Mouse (Mus musculus): ENCODE data around the gene Tmem263.

Gene Tmem263

GRCm38 (mm10) chr10:85102247-85103084 is at the start of gene Tmem263, which contains the start of gene Fhl4:
TSS of gene Tmem263 (plus strand) at chr10:85102627.
TSS of gene Fhl4 (minus strand) at chr10:85102495.
- peak; percentile 96 for DNase-seq (ENCODE audit: low spot score)

DNA sequence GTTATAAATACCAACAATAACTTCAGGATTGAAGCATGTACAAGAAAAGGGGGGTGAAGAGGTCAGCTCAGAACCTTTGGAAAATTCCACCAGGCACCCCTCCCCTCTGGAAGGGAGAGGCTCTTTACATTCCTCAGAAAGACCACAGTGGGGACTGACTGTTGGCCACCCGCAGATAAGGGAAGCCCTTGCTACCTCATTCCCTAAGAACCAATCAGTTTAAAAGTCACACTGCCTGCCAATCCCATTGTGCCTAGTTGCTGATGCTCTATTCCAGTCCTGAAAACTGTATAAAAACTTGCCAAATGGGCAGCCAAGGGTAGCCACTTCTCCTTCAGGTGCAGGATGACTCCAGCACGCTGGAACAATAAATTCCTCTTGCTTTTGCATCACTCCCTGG is 47.6 kb upstream of the Tmem263 start:
- DNase-seq (ENCODE audit: low spot score) = no peak

- DNase-seq (ENCODE audit: low spot score) = no peak
These were observed 30.7 kb upstream of the Tmem263 start for GRCm38 (mm10) chr10:85071605-85072152.

DNA sequence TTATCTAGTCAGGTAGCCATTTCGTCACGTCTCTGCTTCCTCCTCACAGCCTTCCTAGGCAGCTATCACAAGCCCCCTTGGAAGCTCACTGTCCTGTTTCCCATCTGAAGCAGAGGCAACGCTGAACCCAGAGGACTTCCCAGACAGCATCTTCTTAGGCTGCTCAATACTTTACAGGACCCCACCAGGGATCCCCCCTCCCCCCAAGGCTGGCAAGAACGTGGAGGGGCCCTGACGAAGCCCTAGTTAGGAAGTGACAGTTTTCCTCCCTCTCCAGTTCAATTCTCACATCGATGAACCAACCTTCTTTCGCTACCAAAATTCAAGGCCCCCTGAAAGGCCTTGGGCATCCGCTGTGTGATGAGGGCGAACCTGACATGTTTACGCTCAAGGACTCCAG is 586 bp upstream of the Tmem263 start:
- DNase-seq (ENCODE audit: low spot score) = peak; percentile 45

DNA sequence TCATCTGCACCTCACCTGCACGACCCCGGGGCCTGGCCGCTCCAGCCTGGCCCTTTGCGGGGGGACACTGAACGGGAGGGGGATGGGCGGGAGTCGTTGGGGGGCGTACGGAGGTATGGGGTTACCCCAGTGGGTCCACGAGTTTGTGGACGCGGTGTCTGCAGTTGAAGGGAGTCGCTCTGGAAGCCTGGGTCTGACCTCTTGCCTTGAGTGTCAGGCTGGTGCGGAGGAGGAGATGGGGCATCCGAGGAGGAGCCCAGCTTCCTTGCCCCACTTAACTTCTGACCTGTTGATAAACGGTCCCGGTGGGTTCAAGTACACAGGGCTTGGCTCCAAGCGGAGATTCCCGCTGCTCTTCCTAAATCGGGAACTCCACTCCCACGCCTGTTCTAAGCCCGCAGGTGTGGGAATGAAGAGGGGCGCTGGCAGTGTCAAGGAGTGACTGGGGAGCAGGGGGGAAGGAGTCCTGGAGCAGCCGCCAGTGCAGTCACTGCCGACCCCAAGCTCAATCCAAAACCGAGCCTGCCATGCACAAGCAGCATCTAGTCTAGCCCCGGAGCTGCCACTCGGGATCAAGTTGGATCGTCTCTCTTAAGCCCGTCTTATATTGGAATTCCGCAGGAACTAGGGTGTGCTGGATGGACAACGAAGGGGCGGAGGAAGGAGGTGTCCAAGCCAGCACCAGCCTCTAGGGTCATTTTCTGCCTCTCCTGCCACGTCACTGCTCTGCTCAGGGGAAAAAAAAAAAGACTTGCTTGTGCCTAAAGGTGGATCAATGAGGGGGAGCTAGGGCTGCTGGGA is 858 bp downstream of the Tmem263 start:
- DNase-seq (ENCODE audit: low spot score) = peak; percentile 71

GRCm38 (mm10) chr10:85114409-85114808 is 12.0 kb downstream of the Tmem263 start:
- no peak for DNase-seq (ENCODE audit: low spot score)

DNA sequence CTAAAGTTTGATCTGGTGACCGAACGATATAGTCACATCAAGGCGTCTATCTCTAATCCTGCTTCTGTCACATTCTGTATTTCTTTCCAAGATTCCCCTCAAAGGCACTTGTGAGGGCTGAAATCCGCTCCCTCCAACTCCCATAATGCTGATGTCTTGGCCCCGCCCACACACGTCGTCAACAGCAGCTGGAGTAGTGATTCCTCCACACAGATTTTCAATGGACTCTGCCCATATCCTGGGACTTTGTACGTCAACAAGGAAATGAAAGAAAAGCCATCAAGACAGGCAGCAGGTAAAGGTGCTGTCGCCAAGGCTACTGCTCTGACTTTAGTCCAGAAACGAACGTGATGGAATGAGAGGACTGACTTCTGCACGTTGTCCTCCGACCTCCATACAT is 22.8 kb downstream of the Tmem263 start:
- no peak for DNase-seq (ENCODE audit: low spot score)

DNA sequence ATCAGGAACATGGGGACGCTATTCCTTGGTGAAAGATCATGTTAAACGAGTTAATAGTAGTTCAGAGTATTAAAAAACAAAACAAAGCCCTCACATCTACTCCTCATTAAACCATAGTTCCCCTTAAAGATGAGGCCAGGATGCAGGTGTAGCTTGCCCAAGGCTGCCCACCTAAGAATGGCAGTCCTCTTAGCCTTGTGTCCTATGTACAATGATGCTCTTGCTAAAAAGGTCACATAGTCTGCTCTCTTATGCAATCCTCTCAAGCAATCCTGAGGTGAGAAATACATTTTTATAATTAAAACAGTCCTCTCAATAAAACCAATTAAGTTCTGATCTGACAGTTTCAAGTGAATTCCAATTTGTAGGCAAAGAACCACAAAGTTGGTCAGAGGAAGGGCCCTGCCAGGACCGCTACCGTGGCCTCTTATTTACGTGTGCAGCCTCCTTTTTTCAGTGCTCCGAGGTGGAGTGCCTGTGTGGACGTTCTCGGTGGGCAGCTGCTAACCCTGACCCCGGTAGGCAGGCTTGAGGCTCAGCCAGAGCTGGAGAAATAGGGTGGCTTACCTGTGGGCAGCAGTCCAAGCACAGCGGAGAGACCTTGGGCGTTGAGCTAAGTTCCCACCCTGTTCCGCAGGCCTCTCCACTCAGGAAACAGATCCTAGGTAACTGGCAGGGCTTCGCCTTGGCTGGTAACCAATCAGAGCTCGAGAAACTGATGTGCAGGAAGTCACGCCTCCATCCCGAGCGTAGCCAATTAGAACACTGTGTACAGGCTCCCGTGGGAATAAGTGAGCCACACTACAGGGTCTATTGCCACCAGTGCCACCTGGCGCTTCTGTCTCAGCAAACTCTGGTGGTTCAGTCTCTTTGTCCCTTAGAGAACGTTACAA is 25.2 kb downstream of the Tmem263 start, which contains the start of gene Mterf2:
TSS of gene Mterf2 (minus strand) at position 633 of the 893 bp plus-strand sequence.
- DNase-seq (ENCODE audit: low spot score) = peak; percentile 99

DNA sequence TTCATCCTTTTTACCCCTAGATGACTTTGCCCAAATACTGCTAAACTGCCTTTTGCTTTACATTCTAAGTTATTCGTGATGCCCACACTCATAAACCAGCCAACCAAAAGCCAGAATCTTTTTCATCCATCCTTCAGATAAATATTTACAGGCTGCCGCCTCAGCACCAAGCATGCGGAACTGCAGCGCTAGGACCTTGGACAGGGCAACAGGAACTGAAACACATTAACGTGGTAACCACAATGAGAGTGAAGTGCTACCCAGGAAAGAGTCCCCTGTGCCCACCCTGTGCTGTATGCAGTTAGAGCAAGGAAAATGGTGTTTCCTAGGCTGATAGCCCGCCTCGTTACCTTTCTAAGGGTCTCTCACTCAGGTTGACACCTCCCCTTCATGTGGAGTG is 26.0 kb downstream of the Tmem263 start:
- DNase-seq (ENCODE audit: low spot score) = no peak

DNA sequence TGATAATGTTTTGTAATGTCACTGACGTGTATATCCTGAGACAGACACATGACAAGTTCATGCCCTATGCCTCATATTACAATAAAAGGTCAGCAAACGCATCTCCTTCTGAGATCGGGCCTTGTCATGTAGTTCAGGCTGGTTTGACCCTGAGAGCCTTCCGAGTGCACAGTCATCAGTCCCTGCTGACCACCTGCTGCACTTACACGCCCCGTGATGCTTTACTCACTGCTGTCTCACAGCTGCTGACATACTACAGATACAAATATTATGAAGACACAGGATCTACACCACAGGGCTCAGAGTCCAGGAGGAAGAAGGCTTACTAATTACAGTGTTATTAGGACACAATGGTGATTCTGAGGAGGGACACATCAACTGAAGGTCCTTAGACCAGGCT is 34.1 kb downstream of the Tmem263 start:
- DNase-seq (ENCODE audit: low spot score) = no peak

- DNase-seq (ENCODE audit: low spot score) = no peak
These were observed 39.0 kb downstream of the Tmem263 start for GRCm38 (mm10) chr10:85141465-85141864.

DNA sequence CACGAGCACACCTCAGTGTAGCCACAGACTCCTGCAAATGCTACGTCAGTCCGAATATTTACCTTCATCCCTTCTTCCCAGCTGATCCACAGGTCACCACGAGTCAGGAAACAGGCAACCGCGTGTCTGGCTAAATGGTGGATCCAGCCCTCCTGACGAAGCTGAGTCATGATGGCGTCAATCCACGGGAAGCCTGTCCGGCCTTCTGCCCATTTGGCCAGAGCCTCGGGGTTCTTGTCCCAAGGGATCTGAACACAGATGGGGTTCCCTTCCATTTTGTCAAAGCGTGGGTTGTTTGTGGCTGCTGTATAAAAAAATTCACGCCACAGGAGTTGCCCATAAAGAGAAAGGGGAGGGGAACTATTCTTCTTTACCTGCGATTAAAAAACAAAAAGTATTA is 43.9 kb downstream of the Tmem263 start:
- DNase-seq (ENCODE audit: low spot score) = no peak

- DNase-seq (ENCODE audit: low spot score) = no peak
These were observed 46.8 kb downstream of the Tmem263 start for GRCm38 (mm10) chr10:85149226-85149625.

- peak; percentile 80 for DNase-seq (ENCODE audit: low spot score)
These were observed 51.8 kb downstream of the Tmem263 start for GRCm38 (mm10) chr10:85154195-85154594.

- no peak for DNase-seq (ENCODE audit: low spot score)
These were observed 55.0 kb downstream of the Tmem263 start for GRCm38 (mm10) chr10:85157451-85157850.

GRCm38 (mm10) chr10:85159989-85160619 is 57.7 kb downstream of the Tmem263 start:
- DNase-seq (ENCODE audit: low spot score) = no peak

DNA sequence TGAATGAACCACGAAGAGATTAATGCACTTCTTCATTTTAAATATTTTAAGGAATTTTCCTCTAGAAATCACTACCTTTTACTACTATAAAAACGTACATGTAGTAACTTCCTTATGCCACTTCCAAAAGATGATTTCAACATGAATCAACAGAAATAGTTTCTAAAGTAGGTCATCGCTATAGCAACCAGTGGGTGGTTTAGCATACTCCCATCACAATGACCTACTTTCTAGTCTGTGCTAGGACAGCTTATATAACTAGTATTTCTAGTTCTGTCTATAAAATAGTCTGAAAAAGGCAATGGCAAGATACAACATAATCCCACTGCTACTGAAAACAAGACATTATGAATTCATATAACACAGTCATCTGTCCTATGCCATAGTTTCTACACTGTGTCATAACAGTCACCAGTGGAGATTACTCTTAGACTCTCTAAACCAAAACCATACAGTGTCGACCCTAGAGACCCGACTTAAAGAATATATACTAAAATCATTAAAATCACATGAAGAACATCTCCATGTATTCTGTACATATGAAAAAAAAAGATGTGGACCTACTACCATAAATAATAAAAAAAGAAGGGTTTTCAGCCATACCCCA is 59.4 kb downstream of the Tmem263 start:
- DNase-seq (ENCODE audit: low spot score) = peak; percentile 42

- DNase-seq (ENCODE audit: low spot score) = no peak
These were observed 62.4 kb downstream of the Tmem263 start for GRCm38 (mm10) chr10:85164791-85165190.

DNA sequence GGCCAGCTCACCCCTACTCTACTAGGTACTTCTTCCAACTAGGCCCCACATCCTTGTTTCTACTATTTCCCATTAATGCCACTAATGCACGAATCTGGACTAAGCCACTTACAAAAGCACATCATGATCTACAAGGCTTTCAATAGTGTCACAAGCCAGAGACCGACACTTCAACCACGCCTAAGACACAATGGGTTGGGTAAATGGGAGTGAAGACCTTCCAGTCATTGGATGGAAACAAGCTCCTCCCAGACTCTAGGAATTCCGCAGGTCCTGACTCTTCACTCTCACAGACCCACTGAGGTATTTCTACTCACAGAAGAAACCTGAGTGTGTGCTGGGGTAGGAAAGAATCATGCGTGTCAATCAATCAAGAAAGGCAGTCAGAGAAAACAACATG is 62.9 kb downstream of the Tmem263 start:
- no peak for DNase-seq (ENCODE audit: low spot score)

Measured in embryo, embryonic 10.5 days (tissue).